Mouse (Mus musculus): ENCODE results near the gene Timm8a1.

GRCm38 (mm10) chrX:134588997-134589396 lies 47.3 kb upstream of the Timm8a1 start:
- TF ChIP-seq CTCF (IDR thresholded peaks at IDR 0.05; ENCODE audit: low read depth, low read length) (no peak), GATA1 (IDR thresholded peaks at IDR 0.05; ENCODE audit: borderline replicate concordance, low read length) (no peak), POLR2AphosphoS5 (IDR thresholded peaks at IDR 0.05; ENCODE audit: insufficient replicate concordance, low read depth, low read length) (no peak), GATA2 (IDR thresholded peaks at IDR 0.05; ENCODE audit: borderline replicate concordance, low read depth, low read length) (no peak), TAL1 (conservative IDR thresholded peaks at IDR 0.05; ENCODE audit: low read depth, low read length) (no peak)

Data from G1E (cell line).